Mouse (Mus musculus) midbrain, postnatal 0 days (tissue): ENCODE measurements around the gene Pcbd1. TPM values are rescaled to one million over a fixed set of nuclear protein-coding genes. Genes with fewer than 3 reads are reported as not detected.

Source experiments
- ATAC-seq: fragments of 200-750 bp; cut with Nextera tagmentation; 2 replicates; pipeline ENCODE4 v1.8.0; 2017; ENCODE audit warnings: moderate number of reproducible peaks, mild to moderate bottlenecking, moderate TSS enrichment, moderate library complexity; ENCODE audit not compliant: low FRiP score
- DNase-seq: peaks from one replicate; pipeline ENCODE4 v3.0.0-alpha.2; 2015; ENCODE audit warnings: low spot score
- H3K27ac ChIP-seq: fragments of 300-500 bp; sonication (generic); 2 replicates; pipeline ENCODE4 v1.5.1; 2014; ENCODE audit warnings: low read depth, mild to moderate bottlenecking, low read length, mixed read lengths
- H3K27me3 ChIP-seq: fragments of 300-500 bp; sonication (generic); 2 replicates; pipeline ENCODE4 v1.6.1; 2014; ENCODE audit warnings: low read length, control low read depth, mixed read lengths; ENCODE audit not compliant: insufficient read depth
- H3K36me3 ChIP-seq: fragments of 300-500 bp; sonication (generic); 2 replicates; pipeline ENCODE4 v1.6.1; 2014; ENCODE audit warnings: low read length, control low read depth, mixed read lengths; ENCODE audit not compliant: insufficient read depth
- H3K4me1 ChIP-seq: fragments of 300-500 bp; sonication (generic); 2 replicates; pipeline ENCODE4 v1.6.1; 2014; ENCODE audit warnings: mild to moderate bottlenecking, control low read depth, antibody characterized with exemption, low read length, mixed read lengths; ENCODE audit not compliant: insufficient read depth
- H3K4me2 ChIP-seq: fragments of 300-500 bp; sonication (generic); 2 replicates; pipeline ENCODE4 v1.6.1; 2014; ENCODE audit warnings: low read depth, mild to moderate bottlenecking, low read length, mixed read lengths; ENCODE audit not compliant: poor library complexity, severe bottlenecking
- H3K4me3 ChIP-seq: fragments of 300-500 bp; sonication (generic); 2 replicates; pipeline ENCODE4 v1.5.1; 2014; ENCODE audit warnings: low read depth, mild to moderate bottlenecking, low read length, moderate library complexity
- H3K9ac ChIP-seq: fragments of 300-500 bp; sonication (generic); replicated peaks from 2 replicates; pipeline ENCODE4 v1.6.1; 2014; ENCODE audit warnings: mild to moderate bottlenecking, low read length, moderate library complexity, mixed read lengths; ENCODE audit not compliant: poor library complexity, severe bottlenecking
- H3K9me3 ChIP-seq: fragments of 300-500 bp; sonication (generic); 2 replicates; pipeline ENCODE4 v1.6.1; 2016; ENCODE audit warnings: low read length, control low read depth
- CTCF ChIP-seq: IDR thresholded peaks from 2 replicates; pipeline ENCODE4 v1.5.1; 2016; ENCODE audit warnings: antibody characterized with exemption, mild to moderate bottlenecking
- WGBS: fragments of 180-500 bp; shearing (Covaris S2); extraction: QIAGEN DNeasy Blood & Tissue Kit; methylation state at CpG from one replicate; pipeline ENCODE4 v1.1.7; 2014; 5-methylcytosine and 5-hydroxymethylcytosine counted together
- microRNA-seq: library from miRNA; unstranded; fragments of <30 nt; microRNA quantifications from one replicate; pipeline ENCODE4, GENCODE M21; 2016; ENCODE audit warnings: borderline number of aligned reads
- polyA plus RNA-seq: library from polyadenylated mRNA; unstranded; fragments of >200 nt; fragmentation: Nextera tagmentation; extraction: Ambion mirVana; gene quantifications from 2 replicates; pipeline ENCODE4 v1.2.1, GENCODE M21; 2015
- total RNA-seq: library from RNA; depleted of rRNA; stranded (reverse); fragments of >200 nt; gene quantifications from 2 replicates; pipeline ENCODE4 v1.2.3, GENCODE M21; 2014; rRNA removed

Gene Pcbd1
- total and polyA plus RNA-seq, 2 experiments from 2014 or later: 15.6 to 73.1 TPM

GRCm38 (mm10) chr10:61130959-61131358 is 41.8 kb downstream of the Pcbd1 start:
- Histone ChIP-seq H3K9me3 (no peaks in the 10 kb centered on the region), H3K27ac (no peak overlapping the region), H3K4me1 (no peaks in the 10 kb centered on the region), H3K4me3 (no peak overlapping the region), H3K27me3 (no peaks in the 10 kb centered on the region), H3K4me2 (no peak overlapping the region), H3K9ac (no peak overlapping the region), H3K36me3 (no peaks in the 10 kb centered on the region)
- DNase-seq (no peak), ATAC-seq (no peak)
- no peak for TF ChIP-seq CTCF
- 89% methylated on average over 3 of the region's 3 CpGs for WGBS

- Histone ChIP-seq H3K27ac (no peak overlapping the region), H3K4me2 (no peak overlapping the region), H3K9ac (no peak overlapping the region), H3K36me3 (no peaks in the 10 kb centered on the region), H3K4me1 (no peaks in the 10 kb centered on the region), H3K27me3 (no peaks in the 10 kb centered on the region), H3K9me3 (no peaks in the 10 kb centered on the region), H3K4me3 (no peak overlapping the region)
- WGBS: 67% methylated on average over 4 of the region's 4 CpGs
- TF ChIP-seq CTCF: no peak
- no peak for ATAC-seq
- no peak for DNase-seq
Observed at GRCm38 (mm10) chr10:61134041-61134440, 44.9 kb downstream of the Pcbd1 start.

- 64% methylated on average over 3 of the region's 3 CpGs for WGBS
- DNase-seq (no peak), ATAC-seq (no peak)
- Histone ChIP-seq H3K4me1 (no peaks in the 10 kb centered on the region), H3K27me3 (no peaks in the 10 kb centered on the region), H3K4me3 (no peak overlapping the region), H3K9me3 (no peaks in the 10 kb centered on the region), H3K4me2 (no peak overlapping the region), H3K36me3 (no peaks in the 10 kb centered on the region), H3K9ac (no peak overlapping the region), H3K27ac (no peak overlapping the region)
- TF ChIP-seq CTCF: no peak
Observed at GRCm38 (mm10) chr10:61135226-61135839, 46.2 kb downstream of the Pcbd1 start.

- ATAC-seq (no peak), DNase-seq (no peak)
- WGBS: 67% methylated on average over 1 of the region's 1 CpGs
- no peak overlapping the region for H3K4me3 ChIP-seq
- H3K9ac ChIP-seq: no peak overlapping the region
- H3K27ac ChIP-seq: no peak overlapping the region
- H3K36me3 ChIP-seq: no peaks in the 10 kb centered on the region
- H3K27me3 ChIP-seq: no peaks in the 10 kb centered on the region
- H3K9me3 ChIP-seq: no peaks in the 10 kb centered on the region
- H3K4me1 ChIP-seq: no peaks in the 10 kb centered on the region
- H3K4me2 ChIP-seq: no peak overlapping the region
- no peak for TF ChIP-seq CTCF
Observed at GRCm38 (mm10) chr10:61137567-61137966, 48.4 kb downstream of the Pcbd1 start.

- no peaks in the 10 kb centered on the region for H3K4me1 ChIP-seq
- 87% methylated on average over 2 of the region's 2 CpGs for WGBS
- no peak overlapping the region for H3K4me2 ChIP-seq
- DNase-seq (no peak), ATAC-seq (no peak)
- H3K27me3 ChIP-seq: no peaks in the 10 kb centered on the region
- no peak overlapping the region for H3K9ac ChIP-seq
- H3K27ac ChIP-seq: no peak overlapping the region
- TF ChIP-seq CTCF: no peak
- H3K36me3 ChIP-seq: no peaks in the 10 kb centered on the region
- H3K9me3 ChIP-seq: no peaks in the 10 kb centered on the region
- H3K4me3 ChIP-seq: no peak overlapping the region
Observed at GRCm38 (mm10) chr10:61143343-61143742, 54.2 kb downstream of the Pcbd1 start.

Small RNA genes within 50 kb of the gene (microRNA-seq; reads per million reads assigned to microRNA genes)
- not detected for gene Gm44308

Other genes with a start within 250 kb of the Pcbd1 start
- 43.9 and 51.8 TPM in 2 replicates for gene Sgpl1, start 58.4 kb downstream of the Pcbd1 start, total RNA-seq
- gene Sgpl1, start 58.4 kb downstream of the Pcbd1 start, polyA plus RNA-seq: 30.1 and 30.5 TPM in 2 replicates
- 0.11 TPM in 1 of 2 replicates, not detected in the other for gene Tbata, start 82.6 kb downstream of the Pcbd1 start, total RNA-seq
- gene Tbata, start 82.6 kb downstream of the Pcbd1 start, polyA plus RNA-seq: 0.11 TPM in 1 of 2 replicates, not detected in the other
- 1.1 and 1.6 TPM in 2 replicates for gene Adamts14, start 184.1 kb downstream of the Pcbd1 start, total RNA-seq
- 0.27 and 0.31 TPM in 2 replicates for gene Adamts14, start 184.1 kb downstream of the Pcbd1 start, polyA plus RNA-seq
- not detected in 2 replicates for gene Prf1, start 208.5 kb downstream of the Pcbd1 start, total RNA-seq
- not detected in 2 replicates for gene Prf1, start 208.5 kb downstream of the Pcbd1 start, polyA plus RNA-seq